Mouse (Mus musculus): ENCODE results near the gene Lrrtm4.
A peak's percentile ranks its signal among the peaks of the same experiment; 100 is the strongest.

Lrrtm4 gene

DNA sequence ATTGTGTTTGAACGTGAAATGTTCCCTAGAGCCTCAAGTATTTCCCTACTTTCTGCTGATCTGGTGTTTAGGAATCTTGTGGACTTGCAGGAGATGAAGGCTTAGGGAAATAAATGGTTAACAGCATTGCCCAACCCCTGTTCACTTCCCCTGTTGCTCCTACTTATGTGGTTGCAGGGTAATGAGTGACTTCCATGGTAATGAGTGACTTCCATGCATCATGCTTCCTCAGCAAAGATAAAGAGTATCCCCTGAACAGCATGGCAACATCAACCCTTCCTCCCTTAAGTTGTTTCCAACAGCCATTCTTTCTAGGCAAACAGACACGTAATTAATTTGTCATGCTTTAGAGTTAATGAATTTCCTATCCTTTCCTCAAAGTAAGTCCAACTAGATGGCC, 685.5 kb downstream of the Lrrtm4 start:
- DNase-seq (ENCODE audit: inconsistent ontology term) = no peak

- no peak for DNase-seq (ENCODE audit: inconsistent ontology term)
These were observed 701.8 kb downstream of the Lrrtm4 start for GRCm38 (mm10) chr6:80720468-80720867.

GRCm38 (mm10) chr6:80733416-80733815, 714.7 kb downstream of the Lrrtm4 start:
- peak; percentile 82 for DNase-seq (ENCODE audit: inconsistent ontology term)

GRCm38 (mm10) chr6:80750769-80751168, 732.1 kb downstream of the Lrrtm4 start:
- DNase-seq (ENCODE audit: inconsistent ontology term) = no peak

- no peak for DNase-seq (ENCODE audit: inconsistent ontology term)
These were observed 742.0 kb downstream of the Lrrtm4 start for GRCm38 (mm10) chr6:80760641-80761204.

DNA sequence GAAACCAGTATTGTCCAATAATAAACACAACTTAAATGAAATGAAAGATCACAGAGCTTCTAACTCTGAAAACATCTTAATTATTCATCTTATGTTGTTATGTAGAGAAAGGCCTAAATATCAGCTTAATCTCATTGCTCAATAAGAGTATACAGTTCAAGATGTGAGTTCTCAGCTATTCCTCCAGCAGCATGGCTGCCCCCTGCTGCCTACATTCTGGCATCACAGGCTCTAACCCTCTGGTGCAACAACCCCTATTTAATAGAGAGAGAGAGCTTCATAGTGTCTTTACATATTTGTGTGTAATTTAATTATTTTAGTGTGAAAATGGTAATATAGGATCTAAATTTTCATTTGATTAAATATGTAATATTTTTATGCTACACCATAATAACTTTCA, 767.6 kb downstream of the Lrrtm4 start:
- peak; percentile 1 for DNase-seq (ENCODE audit: inconsistent ontology term)

DNA sequence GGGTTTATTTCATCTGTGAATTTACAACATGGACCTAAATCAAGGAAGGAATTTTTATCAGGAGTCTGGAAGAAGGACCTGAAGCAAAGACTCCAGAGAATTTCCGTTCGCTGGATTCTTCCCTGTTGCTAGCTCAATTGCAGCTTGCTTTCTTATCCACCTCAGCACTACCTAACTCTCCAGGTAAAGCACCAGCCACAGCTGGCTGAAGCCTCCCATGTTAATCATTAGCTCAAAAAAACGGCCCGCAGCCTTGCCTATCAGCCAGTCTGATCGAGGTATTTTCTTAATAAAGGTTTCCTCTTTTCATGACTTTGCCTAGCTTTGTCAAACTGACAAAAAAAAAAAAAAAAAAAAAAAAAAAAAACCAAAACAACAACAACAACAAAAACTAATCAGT, 805.1 kb downstream of the Lrrtm4 start:
- no peak for DNase-seq (ENCODE audit: inconsistent ontology term)

DNA sequence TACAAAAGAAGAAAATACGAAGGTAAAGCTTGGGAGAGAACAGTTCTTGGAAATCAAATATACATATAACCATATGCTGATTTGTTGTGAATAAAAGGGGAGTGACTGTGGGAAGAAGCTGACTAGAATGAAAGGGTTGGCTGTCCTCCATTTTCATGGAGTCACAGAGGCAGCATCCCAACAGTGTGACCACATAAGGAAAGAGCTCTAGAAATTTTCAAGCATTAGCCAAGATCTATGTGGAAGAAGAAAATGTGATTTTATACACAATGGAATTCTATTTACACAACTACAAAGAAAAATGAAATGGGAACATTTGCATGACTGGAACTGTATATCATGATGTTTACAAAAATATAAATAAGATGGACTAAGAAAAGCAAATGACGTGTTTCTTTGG, 821.1 kb downstream of the Lrrtm4 start:
- DNase-seq (ENCODE audit: inconsistent ontology term) = no peak

DNA sequence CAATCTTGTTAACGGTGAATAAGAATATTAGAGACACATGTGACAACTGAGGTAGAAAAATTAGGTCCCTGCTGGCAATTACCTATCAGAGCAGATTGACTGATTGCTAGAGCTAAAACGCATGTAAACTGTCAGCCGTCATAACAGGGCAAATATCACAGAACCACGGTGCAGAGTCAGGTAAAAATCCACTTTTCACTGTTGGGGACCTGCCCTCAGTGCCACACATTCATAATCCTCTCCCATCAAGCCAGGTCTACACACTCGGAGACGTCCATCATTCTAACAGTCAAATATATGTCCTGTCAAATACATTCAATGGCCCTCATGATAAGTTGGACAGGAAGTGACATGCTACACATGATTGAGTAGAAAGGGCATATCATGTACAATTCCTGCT, 826.6 kb downstream of the Lrrtm4 start:
- no peak for DNase-seq (ENCODE audit: inconsistent ontology term)

DNA sequence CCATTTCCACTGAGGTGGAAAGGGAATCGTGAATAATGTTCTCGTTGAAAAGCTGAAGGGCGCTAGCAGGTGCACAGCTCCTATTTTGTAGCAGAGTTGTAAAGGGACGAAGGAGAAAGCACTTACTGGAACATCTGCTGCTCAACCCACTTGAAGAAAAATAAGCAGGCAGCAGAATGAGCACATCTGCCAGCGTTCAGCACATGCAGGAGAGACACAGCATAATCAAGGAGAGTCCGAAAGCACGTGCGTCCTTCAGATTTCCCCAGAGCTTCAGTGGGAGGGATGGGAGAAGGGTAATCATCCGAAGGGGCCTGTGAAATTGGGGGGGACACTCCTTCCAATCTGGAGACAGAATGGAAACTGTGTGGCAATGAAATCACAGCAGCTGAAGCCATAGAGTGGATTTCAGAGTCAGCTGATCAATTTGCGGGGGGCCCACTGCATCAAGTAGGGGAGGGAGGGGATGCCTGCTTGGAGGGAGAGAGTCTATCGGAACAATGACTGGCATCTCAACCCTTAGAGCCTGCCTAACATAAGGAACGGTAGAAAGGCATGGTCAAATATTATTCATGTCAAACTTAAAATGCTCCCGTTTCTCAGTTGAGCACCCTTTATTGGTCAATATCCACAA, 838.4 kb downstream of the Lrrtm4 start:
- no peak for DNase-seq (ENCODE audit: inconsistent ontology term)
